9 mouse cellular contexts compared by ENCODE assay signal in the genomic region with DNA sequence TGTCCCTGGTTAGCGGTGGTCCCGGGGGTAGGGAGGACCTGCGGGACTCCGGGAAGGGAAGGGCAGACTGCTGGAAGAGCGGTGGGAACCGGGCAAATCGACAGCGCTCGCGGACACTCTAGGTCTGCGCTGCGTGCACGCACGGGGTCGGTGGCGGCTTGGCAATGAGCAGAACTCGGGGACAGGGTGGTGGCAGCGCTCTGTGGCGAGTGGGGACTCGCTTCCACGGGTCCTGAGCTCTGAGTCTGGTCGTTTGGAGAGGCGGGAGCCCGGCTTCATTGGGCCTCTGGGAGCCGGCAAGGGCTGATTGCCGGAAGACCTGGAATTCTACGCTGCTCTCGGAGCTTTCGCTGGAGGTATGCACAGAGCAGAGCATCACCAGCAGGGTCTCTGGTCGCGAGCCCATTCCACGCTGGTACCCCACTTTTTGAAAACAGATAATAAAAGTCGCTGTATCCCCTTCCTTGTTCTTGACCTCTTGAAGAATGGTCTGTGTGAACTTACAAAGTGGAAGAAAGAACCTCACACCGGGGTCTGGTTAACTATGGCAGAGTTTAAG. TPM values are rescaled to one million over a fixed set of nuclear protein-coding genes. Genes with fewer than 3 reads are reported as not detected.
DNase-seq lines count a peak whose midpoint lies in the region; ATAC-seq and TF ChIP-seq lines count a peak whose summit lies in the region.
"Had no signal": no experiment of that assay in that cellular context is flagged by ENCODE, and none has a peak within 500 bp of the region (broad histone marks: within the 10 kb centered on the region; RNA-seq: fewer than 3 reads in every experiment).

No protein-coding gene starts in this region.

- peak overlapping the region; percentile 46 for H3K4me3 ChIP-seq in heart, embryonic 13.5 days
- peak overlapping the region; percentile 8; the same call in 1 of the 2 replicates for H3K4me3 ChIP-seq in hindbrain, embryonic 12.5 days
- 0 out of 2 replicates have a peak overlapping the region, but pooled peaks have one; percentile 7 for H3K4me3 ChIP-seq in midbrain, embryonic 14.5 days (replicated peaks; ENCODE audit: low read depth, low read length)
- H3K4me3 ChIP-seq in kidney, adult 2 months (ENCODE audit: insufficient read depth, low read depth, low read length): no peak overlapping the region
- H3K4me3 ChIP-seq: erythroblast, embryonic 14.5 days had no signal

- H3K27ac ChIP-seq in heart, embryonic 13.5 days (replicated peaks): no peak overlapping the region
- H3K27ac ChIP-seq in hindbrain, embryonic 12.5 days: no peak overlapping the region
- H3K27ac ChIP-seq in midbrain, embryonic 14.5 days (replicated peaks; ENCODE audit: low read depth, low read length): no peak overlapping the region
- no peak overlapping the region for H3K27ac ChIP-seq in kidney, adult 2 months (ENCODE audit: insufficient read depth, low read depth, low read length)

- TF ChIP-seq CTCF in kidney, adult 2 months (conservative IDR thresholded peaks at IDR 0.05; ENCODE audit: insufficient read depth, insufficient read length, low read depth, low read length): no peak

- H3K36me3 ChIP-seq in heart, embryonic 13.5 days: no peaks in the 10 kb centered on the region
- H3K36me3 ChIP-seq in hindbrain, embryonic 12.5 days: no peaks in the 10 kb centered on the region
- no peaks in the 10 kb centered on the region for H3K36me3 ChIP-seq in midbrain, embryonic 14.5 days (ENCODE audit: control insufficient read depth, insufficient read depth, low read length)
- H3K36me3 ChIP-seq in kidney, adult 2 months (ENCODE audit: control insufficient read depth, insufficient read depth, low read length): no peaks in the 10 kb centered on the region

- peak overlapping the region; percentile 64 for H3K4me2 ChIP-seq in heart, embryonic 13.5 days
- peak overlapping the region; percentile 32 for H3K4me2 ChIP-seq in hindbrain, embryonic 12.5 days (replicated peaks)
- peak overlapping the region; percentile 24 for H3K4me2 ChIP-seq in midbrain, embryonic 14.5 days (ENCODE audit: low read length)

- no peaks in the 10 kb centered on the region for H3K9me3 ChIP-seq in heart, embryonic 13.5 days
- no peaks in the 10 kb centered on the region for H3K9me3 ChIP-seq in hindbrain, embryonic 12.5 days (replicated peaks)
- no peaks in the 10 kb centered on the region for H3K9me3 ChIP-seq in midbrain, embryonic 14.5 days (ENCODE audit: control insufficient read depth, low read length)

- DNase-seq in heart, adult 11 months: no peak
- peak; percentile 51 for DNase-seq in embryo, embryonic 10 days (ENCODE audit: low spot score)
- DNase-seq in midbrain, embryonic 14.5 days: peak; percentile 60
- no peak for DNase-seq in spleen, adult 12 weeks (ENCODE audit: low spot score)
- DNase-seq in left cerebral cortex, postnatal 25 days (ENCODE audit: low spot score in 2 of 2): no peak
- DNase-seq in kidney, adult 2 months: no peak

- peaks cover 97% of the 10 kb centered on the region for H3K27me3 ChIP-seq in heart, embryonic 13.5 days (replicated peaks)
- H3K27me3 ChIP-seq in hindbrain, embryonic 12.5 days: peaks cover 97% of the 10 kb centered on the region
- H3K27me3 ChIP-seq in midbrain, embryonic 14.5 days (ENCODE audit: control insufficient read depth, insufficient read depth, low read length): peaks cover 90% of the 10 kb centered on the region
- peaks cover 20% of the 10 kb centered on the region for H3K27me3 ChIP-seq in kidney, adult 2 months (replicated peaks; ENCODE audit: control insufficient read depth, insufficient read depth, low read length)

- intact Hi-C loops in left cerebral cortex, postnatal 25 days (cut with DNase I): no loop called here

- ATAC-seq in heart, embryonic 13.5 days (ENCODE audit: extremely low read depth, insufficient number of reproducible peaks, low FRiP score, low TSS enrichment): no peak
- ATAC-seq in hindbrain, embryonic 12.5 days (ENCODE audit: low FRiP score): no peak
- no peak for ATAC-seq in midbrain, embryonic 14.5 days (ENCODE audit: low FRiP score, low TSS enrichment)

- H3K4me1 ChIP-seq in heart, embryonic 13.5 days: peaks cover 38% of the 10 kb centered on the region
- H3K4me1 ChIP-seq in hindbrain, embryonic 12.5 days: peaks cover 28% of the 10 kb centered on the region
- peaks cover 7% of the 10 kb centered on the region; the same call in 1 of the 2 replicates for H3K4me1 ChIP-seq in midbrain, embryonic 14.5 days (ENCODE audit: control insufficient read depth, insufficient read depth, low read length)
- peaks cover 5% of the 10 kb centered on the region; the same call in 1 of the 2 replicates for H3K4me1 ChIP-seq in kidney, adult 2 months (ENCODE audit: control insufficient read depth, insufficient read depth, low read length)

- no peak for TF ChIP-seq POLR2A in kidney, adult 2 months (IDR thresholded peaks at IDR 0.05; ENCODE audit: low read depth, low read length)

- under 1% methylated on average over 34 of the region's 34 CpGs for WGBS in heart, embryonic 13.5 days
- WGBS in hindbrain, embryonic 12.5 days: under 1% methylated on average over 34 of the region's 34 CpGs
- under 1% methylated on average over 34 of the region's 34 CpGs for WGBS in midbrain, embryonic 14.5 days
- WGBS in kidney, adult 2 months: 3% methylated on average over 34 of the region's 34 CpGs

- peak overlapping the region; percentile 61 for H3K9ac ChIP-seq in heart, embryonic 13.5 days
- H3K9ac ChIP-seq in hindbrain, embryonic 12.5 days: no peak overlapping the region
- H3K9ac ChIP-seq in midbrain, embryonic 14.5 days (replicated peaks; ENCODE audit: low read length): no peak overlapping the region

RNA-seq across cellular contexts. Expression of a gene that starts 6.3 kb away (rescaled TPM):
- 0.44 and 1.5 TPM in 2 replicates for polyA plus RNA-seq in heart, embryonic 13.5 days (2015; fragmentation: Nextera tagmentation; extraction: Ambion mirVana)
- 5.6 and 5.7 TPM in 2 replicates for polyA plus RNA-seq in hindbrain, embryonic 12.5 days (2016; fragmentation: Nextera tagmentation; extraction: Ambion mirVana)
- not detected in 2 replicates for polyA plus RNA-seq in midbrain, embryonic 14.5 days (2014; fragmentation: Nextera tagmentation; extraction: Ambion mirVana)
- total RNA-seq in left cerebral cortex, postnatal 25 days (2021): not detected
- polyA plus RNA-seq in kidney, adult 2 months (2012; rRNA removed): not detected in 2 replicates
- polyA plus RNA-seq: erythroblast, embryonic 14.5 days had no signal

RNA-seq across cellular contexts. Expression of a gene that starts 43.6 kb away (rescaled TPM):
- 4.6 and 6.6 TPM in 2 replicates for polyA plus RNA-seq in heart, embryonic 13.5 days (2015; fragmentation: Nextera tagmentation; extraction: Ambion mirVana)
- 20.5 and 21.4 TPM in 2 replicates for polyA plus RNA-seq in hindbrain, embryonic 12.5 days (2016; fragmentation: Nextera tagmentation; extraction: Ambion mirVana)
- polyA plus RNA-seq in midbrain, embryonic 14.5 days (2014; fragmentation: Nextera tagmentation; extraction: Ambion mirVana): 17.5 and 20.0 TPM in 2 replicates
- 10 to 100 TPM; 25.0 to 25.8 TPM for total RNA-seq in left cerebral cortex, postnatal 25 days (2021)
- 7.7 and 8.5 TPM in 2 replicates for polyA plus RNA-seq in kidney, adult 2 months (2012; rRNA removed)
- polyA plus RNA-seq: erythroblast, embryonic 14.5 days had no signal

Comparison
In these comparisons a context has a peak if more than half of its experiments do, and no peak if none do; other contexts are left out.
1. DNase-seq: peak in embryo, embryonic 10 days (single experiment) and midbrain, embryonic 14.5 days (single experiment); none in heart, adult 11 months (single experiment), spleen, adult 12 weeks (single experiment), left cerebral cortex, postnatal 25 days (0 of 2) and kidney, adult 2 months (single experiment).
2. Peak in every context shown above with its lines, with median percentiles within 50 percentile points of each other: H3K4me2 ChIP-seq.